Mouse (Mus musculus) stomach, embryonic 14.5 days (tissue): ENCODE data around the gene Zcrb1. TPM values are rescaled to one million over a fixed set of nuclear protein-coding genes. Genes with fewer than 3 reads are reported as not detected.

Experiments used
- ATAC-seq: fragments of 200-750 bp; cut with Nextera tagmentation; 2 replicates; pipeline ENCODE4 v1.8.0; 2017; ENCODE audit warnings: low read depth, moderate TSS enrichment; ENCODE audit not compliant: insufficient number of reproducible peaks, insufficient read depth, low FRiP score
- H3K27ac ChIP-seq: fragments of 300-500 bp; sonication (generic); 2 replicates; pipeline ENCODE4 v1.5.1; 2014; ENCODE audit warnings: mild to moderate bottlenecking, low read length, moderate library complexity, mixed read lengths
- H3K27me3 ChIP-seq: fragments of 300-500 bp; sonication (generic); 2 replicates; pipeline ENCODE4 v1.6.1; 2014; ENCODE audit warnings: low read length, control low read depth, mixed read lengths; ENCODE audit not compliant: control insufficient read depth, insufficient read depth
- H3K36me3 ChIP-seq: fragments of 300-500 bp; sonication (generic); 2 replicates; pipeline ENCODE4 v1.6.1; 2014; ENCODE audit warnings: mild to moderate bottlenecking, control low read depth, low read length, moderate library complexity, mixed read lengths; ENCODE audit not compliant: control insufficient read depth, insufficient read depth
- H3K4me1 ChIP-seq: fragments of 300-500 bp; sonication (generic); 2 replicates; pipeline ENCODE4 v1.6.1; 2014; ENCODE audit warnings: low read length, control low read depth, mixed read lengths; ENCODE audit not compliant: control insufficient read depth, insufficient read depth
- H3K4me2 ChIP-seq: fragments of 300-500 bp; sonication (generic); replicated peaks from 2 replicates; pipeline ENCODE4 v1.6.1; 2014; ENCODE audit warnings: low read depth, low read length, control low read depth
- H3K4me3 ChIP-seq: fragments of 300-500 bp; sonication (generic); 2 replicates; pipeline ENCODE4 v1.5.1; 2014; ENCODE audit warnings: low read depth, low read length, control low read depth
- H3K9ac ChIP-seq: fragments of 300-500 bp; sonication (generic); replicated peaks from 2 replicates; pipeline ENCODE4 v1.6.1; 2014; ENCODE audit warnings: low read depth, mild to moderate bottlenecking, control low read depth, low read length, moderate library complexity, mixed read lengths
- H3K9me3 ChIP-seq: fragments of 300-500 bp; sonication (generic); 2 replicates; pipeline ENCODE4 v1.6.1; 2016; ENCODE audit warnings: low read depth, low read length, control low read depth; ENCODE audit not compliant: control insufficient read depth
- WGBS: fragments of 180-500 bp; shearing (Covaris S2); extraction: QIAGEN DNeasy Blood & Tissue Kit; methylation state at CpG from one replicate; pipeline ENCODE4 v1.1.7; 2014; 5-methylcytosine and 5-hydroxymethylcytosine counted together
- polyA plus RNA-seq: library from polyadenylated mRNA; unstranded; fragments of >200 nt; fragmentation: Nextera tagmentation; extraction: Ambion mirVana; gene quantifications from 2 replicates; pipeline ENCODE4 v1.2.1, GENCODE M21; 2014

The Zcrb1 gene
- polyA plus RNA-seq, 1 experiment from 2014 or later, result 128 TPM

- H3K4me3 ChIP-seq, result no peak overlapping the region
- ATAC-seq, result no peak
- H3K27me3 ChIP-seq, result no peaks in the 10 kb centered on the region
- 65% methylated on average over 6 of the region's 6 CpGs for WGBS
- no peaks in the 10 kb centered on the region for H3K9me3 ChIP-seq
- H3K27ac ChIP-seq, result no peak overlapping the region
- H3K9ac ChIP-seq, result no peak overlapping the region
- no peaks in the 10 kb centered on the region for H3K4me1 ChIP-seq
- peaks cover 2% of the 10 kb centered on the region for H3K36me3 ChIP-seq
- no peak overlapping the region for H3K4me2 ChIP-seq
Observed at GRCm38 (mm10) chr15:93416300-93416699, 18.2 kb upstream of the Zcrb1 start.

- Histone ChIP-seq H3K27me3 (no peaks in the 10 kb centered on the region), H3K4me3 (no peak overlapping the region), H3K4me1 (no peaks in the 10 kb centered on the region), H3K9ac (no peak overlapping the region), H3K4me2 (no peak overlapping the region), H3K27ac (no peak overlapping the region), H3K9me3 (no peaks in the 10 kb centered on the region), H3K36me3 (no peaks in the 10 kb centered on the region; the same call in none of the 2 replicates)
- WGBS, result 95% methylated on average over 9 of the region's 9 CpGs
- ATAC-seq, result no peak
Observed at GRCm38 (mm10) chr15:93414456-93414855, 16.3 kb upstream of the Zcrb1 start.

GRCm38 (mm10) chr15:93412445-93412844, 14.3 kb upstream of the Zcrb1 start:
- Histone ChIP-seq H3K4me1 (no peaks in the 10 kb centered on the region), H3K4me3 (no peak overlapping the region), H3K9me3 (no peaks in the 10 kb centered on the region), H3K9ac (no peak overlapping the region), H3K27ac (no peak overlapping the region), H3K36me3 (no peaks in the 10 kb centered on the region; the same call in none of the 2 replicates), H3K27me3 (no peaks in the 10 kb centered on the region), H3K4me2 (no peak overlapping the region)
- no peak for ATAC-seq
- 92% methylated on average over 3 of the region's 3 CpGs for WGBS

- no peaks in the 10 kb centered on the region for H3K27me3 ChIP-seq
- H3K4me3 ChIP-seq, result no peak overlapping the region
- no peak overlapping the region for H3K27ac ChIP-seq
- no peak overlapping the region for H3K4me2 ChIP-seq
- no peaks in the 10 kb centered on the region for H3K9me3 ChIP-seq
- H3K4me1 ChIP-seq, result no peaks in the 10 kb centered on the region
- whole genome bisulfite sequencing, result 89% methylated on average over 5 of the region's 5 CpGs
- no peak overlapping the region for H3K9ac ChIP-seq
- H3K36me3 ChIP-seq, result no peaks in the 10 kb centered on the region; the same call in 1 of the 2 replicates
- ATAC-seq, result no peak
Observed at GRCm38 (mm10) chr15:93406492-93406891, 8.4 kb upstream of the Zcrb1 start.

- Histone ChIP-seq H3K36me3 (no peaks in the 10 kb centered on the region; the same call in 1 of the 2 replicates), H3K27ac (no peak overlapping the region), H3K4me3 (no peak overlapping the region), H3K4me2 (no peak overlapping the region), H3K9ac (no peak overlapping the region), H3K4me1 (no peaks in the 10 kb centered on the region), H3K9me3 (no peaks in the 10 kb centered on the region), H3K27me3 (no peaks in the 10 kb centered on the region)
- ATAC-seq, result no peak
- 92% methylated on average over 7 of the region's 7 CpGs for WGBS
Observed at GRCm38 (mm10) chr15:93405446-93405986, 7.4 kb upstream of the Zcrb1 start.

- Histone ChIP-seq H3K27me3 (no peaks in the 10 kb centered on the region), H3K36me3 (no peaks in the 10 kb centered on the region), H3K4me3 (no peak overlapping the region), H3K4me2 (no peak overlapping the region), H3K9ac (no peak overlapping the region), H3K9me3 (no peaks in the 10 kb centered on the region), H3K4me1 (peaks cover under 1% of the 10 kb centered on the region; the same call in 1 of the 2 replicates), H3K27ac (no peak overlapping the region)
- no peak for ATAC-seq
Observed at GRCm38 (mm10) chr15:93404849-93405248, 6.7 kb upstream of the Zcrb1 start.

GRCm38 (mm10) chr15:93402730-93403129, 4.6 kb upstream of the Zcrb1 start:
- no peaks in the 10 kb centered on the region for H3K36me3 ChIP-seq
- no peaks in the 10 kb centered on the region for H3K27me3 ChIP-seq
- 94% methylated on average over 2 of the region's 2 CpGs for WGBS
- H3K4me2 ChIP-seq, result no peak overlapping the region
- peaks cover 12% of the 10 kb centered on the region for H3K4me1 ChIP-seq
- no peak overlapping the region for H3K4me3 ChIP-seq
- ATAC-seq, result no peak
- H3K9ac ChIP-seq, result no peak overlapping the region
- no peaks in the 10 kb centered on the region for H3K9me3 ChIP-seq
- H3K27ac ChIP-seq, result no peak overlapping the region

GRCm38 (mm10) chr15:93401446-93401845, 3.3 kb upstream of the Zcrb1 start:
- H3K27me3 ChIP-seq, result no peaks in the 10 kb centered on the region
- no peak overlapping the region for H3K9ac ChIP-seq
- no peak overlapping the region for H3K4me2 ChIP-seq
- H3K4me3 ChIP-seq, result no peak overlapping the region
- 73% methylated on average over 4 of the region's 4 CpGs for WGBS
- H3K36me3 ChIP-seq, result no peaks in the 10 kb centered on the region
- ATAC-seq, result no peak
- H3K4me1 ChIP-seq, result peaks cover 19% of the 10 kb centered on the region
- no peak overlapping the region for H3K27ac ChIP-seq
- no peaks in the 10 kb centered on the region for H3K9me3 ChIP-seq
